Mouse (Mus musculus): ENCODE measurements at regions not wholly inside any gene's neighbourhood (a gene's known extent, or its start where the extent isn't known, plus 50 kb on each side); places are given as distances from the start of the nearest gene placed in this dataset.

DNA sequence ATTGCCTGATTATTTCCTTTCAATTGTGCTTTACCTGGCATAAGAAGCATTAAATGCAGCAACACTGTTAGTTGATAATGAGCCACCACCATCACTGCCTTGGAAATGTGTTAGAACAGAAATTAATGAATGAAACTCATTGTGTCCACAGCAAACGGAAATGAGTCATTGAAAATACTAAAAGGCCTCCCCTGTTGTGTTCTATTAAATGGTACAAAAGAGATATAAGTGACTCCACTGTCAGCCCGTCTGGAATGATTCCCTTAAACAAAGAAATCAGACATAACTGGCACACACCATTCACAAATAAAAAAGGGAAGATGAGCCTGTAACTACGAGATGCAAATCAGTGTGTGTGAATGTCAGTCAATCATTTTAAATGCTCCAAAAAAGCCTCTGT lies 764.8 kb upstream of the Jmjd1c start:
- ChIA-PET CTCF (no interaction called here), POLR2A (no interaction called here)

DNA sequence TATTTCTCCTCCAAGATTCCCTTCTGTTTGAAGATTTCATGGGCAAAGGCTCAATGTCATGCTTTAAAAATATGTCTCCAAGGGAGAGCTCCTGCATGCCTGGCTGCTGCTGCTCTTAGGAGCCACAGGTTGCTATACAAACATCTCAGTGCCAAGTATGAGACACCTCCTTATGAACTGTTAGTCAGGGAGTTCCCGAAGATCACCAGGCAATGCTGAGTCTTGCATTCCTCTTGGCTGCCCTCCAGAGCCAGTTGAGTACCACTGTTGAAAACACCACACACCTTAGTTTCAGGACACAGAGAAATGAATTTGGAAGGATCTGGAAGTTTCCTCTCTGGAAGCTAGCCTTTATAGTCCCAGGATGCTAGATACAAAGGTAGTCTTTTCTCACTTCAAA lies 757.9 kb upstream of the Jmjd1c start:
- POLR2A ChIA-PET = no interaction called here
- CTCF ChIA-PET = no interaction called here

DNA sequence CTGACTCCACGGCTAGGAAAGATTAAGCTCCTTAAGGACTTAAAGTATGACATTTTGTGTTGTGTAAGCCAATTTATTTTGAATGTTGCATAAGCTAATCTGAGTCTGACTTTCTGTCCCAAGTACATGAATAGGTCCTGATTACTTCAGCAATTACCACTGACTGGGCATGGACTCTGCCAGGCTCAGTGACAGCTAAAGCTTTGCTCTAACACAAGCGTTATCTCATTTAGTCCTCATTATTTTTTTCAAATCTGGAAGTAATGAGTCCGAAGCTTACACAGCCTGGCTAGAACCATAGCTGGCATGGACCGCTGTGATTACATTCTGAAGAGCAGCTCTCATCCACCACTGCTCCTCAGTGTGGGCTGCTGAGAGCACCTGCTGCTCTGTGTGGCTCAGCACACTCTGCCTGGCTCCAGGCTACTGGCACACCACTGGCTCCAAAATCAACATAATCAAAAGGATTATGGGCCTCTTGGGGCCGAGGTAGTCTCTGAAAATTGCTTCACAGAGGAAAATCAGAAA lies 753.0 kb upstream of the Jmjd1c start:
- POLR2A ChIA-PET = no interaction called here
- CTCF ChIA-PET = no interaction called here

DNA sequence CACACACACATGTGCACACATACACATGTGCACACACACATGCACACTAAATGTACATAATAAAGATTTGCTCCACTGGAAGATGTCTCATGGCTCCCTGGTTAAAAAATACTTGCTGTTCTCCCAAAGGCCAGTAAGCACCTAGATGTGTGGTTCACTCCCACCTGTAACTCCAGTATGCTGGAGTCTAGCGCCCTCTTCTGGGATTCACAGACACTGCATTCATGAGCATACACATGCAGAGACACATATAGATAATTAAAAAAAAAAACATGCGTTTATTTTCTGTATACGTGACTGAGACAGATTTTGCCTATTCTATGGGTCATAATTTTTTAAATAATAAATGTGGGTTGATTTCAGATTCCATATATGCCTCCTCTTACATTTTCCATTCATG lies 747.5 kb upstream of the Jmjd1c start:
- ChIA-PET POLR2A (no interaction called here), CTCF (interaction anchor here in 1 of 4 experiments (0.6 kb wide), 1 partner anchor 612 kb away, joined by 4 read pairs; no protein-coding TSS in a partner anchor)

DNA sequence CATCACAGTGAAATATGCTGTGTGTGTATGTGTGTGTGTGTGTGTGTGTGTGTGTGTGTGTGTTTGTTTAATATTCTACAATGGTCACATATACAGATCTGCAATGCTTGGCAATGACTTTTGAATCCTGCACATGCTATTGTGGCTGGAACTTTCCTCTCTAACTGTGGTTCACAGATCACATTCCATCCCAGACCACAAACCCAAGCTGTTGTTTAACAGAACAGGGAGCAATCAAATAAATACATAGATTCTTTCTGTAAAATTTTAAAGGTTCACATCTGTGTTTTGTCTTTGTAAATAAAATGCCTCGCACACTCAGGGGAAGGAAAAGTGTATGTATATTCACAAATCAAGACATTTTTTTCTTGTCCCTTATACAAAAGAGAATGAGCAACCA lies 744.9 kb upstream of the Jmjd1c start:
- ChIA-PET CTCF (no interaction called here), POLR2A (no interaction called here)

DNA sequence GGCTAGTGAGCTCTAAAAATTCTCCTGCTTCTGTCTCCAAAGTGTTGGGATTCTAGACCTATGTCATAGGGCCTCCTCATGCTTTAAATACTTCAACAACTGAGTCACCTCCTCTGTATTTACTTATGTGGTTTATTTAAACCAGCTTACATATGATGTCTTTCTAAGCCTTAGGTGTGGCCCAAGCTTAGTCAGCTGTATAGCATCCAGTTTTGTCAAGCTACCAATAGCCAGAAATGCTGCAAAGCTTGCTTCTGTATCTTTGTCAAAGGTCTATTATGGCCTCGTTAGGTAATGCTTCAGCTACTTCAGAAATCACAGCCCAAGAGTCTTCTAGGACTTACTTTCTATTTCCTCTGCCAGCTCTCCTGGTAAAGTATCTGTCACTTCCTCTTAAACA lies 741.9 kb upstream of the Jmjd1c start:
- ChIA-PET CTCF (no interaction called here), POLR2A (no interaction called here)

DNA sequence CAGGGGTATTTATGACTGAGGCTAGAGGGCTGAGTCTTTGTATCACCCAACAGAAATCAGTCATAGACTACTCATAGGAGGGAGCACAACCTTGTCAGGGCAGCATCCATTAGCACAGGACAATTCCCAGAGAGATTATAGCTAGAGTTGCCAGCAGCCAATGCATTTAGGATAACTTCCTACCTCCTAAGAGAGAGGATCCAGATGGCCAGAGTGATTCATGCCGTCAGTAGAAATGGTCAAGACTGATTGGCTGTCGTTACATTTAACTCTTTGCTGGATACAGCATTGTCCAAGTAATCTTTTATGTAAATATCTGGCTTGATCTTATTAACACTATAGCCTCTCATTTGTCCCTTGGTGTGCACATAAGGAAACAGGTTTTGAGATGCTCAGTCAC lies 740.9 kb upstream of the Jmjd1c start:
- ChIA-PET CTCF (no interaction called here), POLR2A (no interaction called here)

DNA sequence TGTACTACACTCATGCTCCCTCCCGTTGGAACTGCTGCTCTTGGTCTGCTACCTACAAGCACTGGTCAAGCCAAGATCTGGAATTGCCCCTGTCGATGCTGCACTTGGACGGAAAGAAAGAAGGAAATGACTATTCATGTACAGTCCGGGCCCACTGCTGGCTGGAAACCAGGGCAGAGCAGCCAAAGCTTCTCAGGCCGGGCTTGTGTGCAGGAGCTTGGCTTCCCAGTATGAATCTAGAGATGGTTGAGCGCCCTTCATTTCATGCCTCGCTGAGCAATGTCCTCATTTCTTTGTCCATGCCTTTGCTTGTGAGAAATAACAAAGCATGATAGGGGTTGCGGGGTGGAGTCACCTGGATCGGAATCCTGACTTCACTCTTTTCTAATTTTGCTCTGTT lies 738.2 kb upstream of the Jmjd1c start:
- ChIA-PET POLR2A (no interaction called here), CTCF (no interaction called here)

DNA sequence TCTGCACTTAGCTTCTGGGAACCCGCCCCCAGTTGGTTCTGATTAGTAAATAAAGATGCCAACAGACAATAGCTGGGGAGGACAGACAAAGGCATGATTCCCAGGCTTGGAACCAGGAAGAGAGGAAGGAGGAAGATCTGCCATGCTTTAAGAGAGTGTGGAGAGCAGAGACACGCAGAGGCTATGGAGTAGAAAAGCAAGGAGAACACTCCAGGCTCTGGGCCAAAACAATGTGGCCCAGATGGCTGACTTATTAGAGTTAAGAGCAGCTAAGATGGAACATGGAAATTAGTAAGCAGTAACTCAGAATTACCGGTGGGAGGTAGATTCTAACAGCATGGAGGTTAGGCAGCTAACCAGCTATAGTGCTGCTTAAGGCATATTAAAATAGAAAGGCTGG lies 725.8 kb upstream of the Jmjd1c start:
- POLR2A ChIA-PET = no interaction called here
- CTCF ChIA-PET = no interaction called here

DNA sequence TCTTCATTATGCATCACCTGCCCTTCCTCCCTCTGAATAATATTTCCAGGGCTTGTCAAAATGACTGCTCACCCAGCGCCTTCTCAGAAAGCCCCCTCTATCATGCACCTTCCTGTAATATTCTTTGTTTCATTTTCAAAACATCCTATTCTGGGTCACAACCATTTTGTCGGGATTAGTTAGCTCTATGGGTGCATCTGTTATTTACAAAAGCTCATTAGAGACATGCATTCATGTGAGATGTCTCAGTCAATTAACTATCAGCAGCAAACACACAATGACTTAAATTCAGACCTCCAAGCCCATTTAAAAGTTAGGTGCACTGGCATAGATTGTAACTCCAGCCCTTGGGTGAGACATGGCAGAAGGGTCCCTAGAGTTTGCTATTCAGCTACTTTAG lies 724.2 kb upstream of the Jmjd1c start:
- POLR2A ChIA-PET = no interaction called here
- CTCF ChIA-PET = no interaction called here

Measured in embryonic stem cell, embryonic (primary cell).